Mouse (Mus musculus): ENCODE measurements around the gene Phc2.

- TF ChIP-seq HCFC1 (IDR thresholded peaks at IDR 0.05; ENCODE audit: borderline replicate concordance, insufficient read depth, low read length) = no peak
- no peak for TF ChIP-seq ZNF384 (IDR thresholded peaks at IDR 0.05; ENCODE audit: low read depth, low read length)
- no peak for TF ChIP-seq ZC3H11A (IDR thresholded peaks at IDR 0.05; ENCODE audit: borderline replicate concordance, low read depth, low read length)
- no peak for TF ChIP-seq CHD2 (IDR thresholded peaks at IDR 0.05; ENCODE audit: low read depth, low read length)
- TF ChIP-seq MAFK (IDR thresholded peaks at IDR 0.05; ENCODE audit: insufficient read depth, low read depth, low read length) = no peak
Observed at GRCm38 (mm10) chr4:128645896-128646295, 8.6 kb upstream of the Phc2 start.

Data from ES-E14 (cell line).